Mouse (Mus musculus) thymus, postnatal 25 days (tissue): ENCODE measurements around the gene Foxf2.
A peak's percentile ranks its signal among the peaks of the same experiment; 100 is the strongest.

Source experiments
- DNase-seq: peaks from one replicate; pipeline ENCODE4 v3.0.0; 2022

The Foxf2 gene

GRCm38 (mm10) chr13:31626183-31626801, 676 bp downstream of the Foxf2 start:
- no peak for DNase-seq

DNA sequence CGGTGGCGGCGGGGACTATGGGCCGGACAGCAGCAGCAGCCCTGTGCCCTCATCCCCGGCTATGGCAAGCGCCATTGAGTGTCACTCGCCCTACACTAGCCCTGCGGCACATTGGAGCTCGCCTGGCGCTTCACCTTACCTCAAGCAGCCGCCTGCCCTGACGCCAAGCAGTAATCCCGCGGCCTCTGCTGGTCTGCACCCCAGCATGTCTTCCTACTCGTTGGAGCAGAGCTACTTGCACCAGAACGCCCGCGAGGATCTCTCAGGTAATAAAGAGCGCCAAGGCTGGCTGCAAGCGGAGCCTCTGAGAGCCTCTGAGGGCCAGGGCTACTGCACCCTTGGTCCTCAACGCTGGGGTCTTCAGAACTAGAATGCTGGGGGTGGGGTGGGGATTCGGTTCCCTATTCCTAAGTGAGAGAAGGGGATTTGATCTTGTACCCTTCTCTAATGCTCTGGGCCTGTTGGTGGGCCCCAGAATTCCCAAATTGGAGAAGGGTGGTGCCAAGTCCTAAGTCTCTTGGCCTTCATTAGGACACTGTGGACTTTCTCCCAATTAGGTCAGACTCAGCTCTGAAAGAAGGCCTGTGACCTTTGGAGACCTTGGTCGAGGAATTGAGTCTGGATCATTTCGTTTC, 1.5 kb downstream of the Foxf2 start:
- DNase-seq, result no peak

DNA sequence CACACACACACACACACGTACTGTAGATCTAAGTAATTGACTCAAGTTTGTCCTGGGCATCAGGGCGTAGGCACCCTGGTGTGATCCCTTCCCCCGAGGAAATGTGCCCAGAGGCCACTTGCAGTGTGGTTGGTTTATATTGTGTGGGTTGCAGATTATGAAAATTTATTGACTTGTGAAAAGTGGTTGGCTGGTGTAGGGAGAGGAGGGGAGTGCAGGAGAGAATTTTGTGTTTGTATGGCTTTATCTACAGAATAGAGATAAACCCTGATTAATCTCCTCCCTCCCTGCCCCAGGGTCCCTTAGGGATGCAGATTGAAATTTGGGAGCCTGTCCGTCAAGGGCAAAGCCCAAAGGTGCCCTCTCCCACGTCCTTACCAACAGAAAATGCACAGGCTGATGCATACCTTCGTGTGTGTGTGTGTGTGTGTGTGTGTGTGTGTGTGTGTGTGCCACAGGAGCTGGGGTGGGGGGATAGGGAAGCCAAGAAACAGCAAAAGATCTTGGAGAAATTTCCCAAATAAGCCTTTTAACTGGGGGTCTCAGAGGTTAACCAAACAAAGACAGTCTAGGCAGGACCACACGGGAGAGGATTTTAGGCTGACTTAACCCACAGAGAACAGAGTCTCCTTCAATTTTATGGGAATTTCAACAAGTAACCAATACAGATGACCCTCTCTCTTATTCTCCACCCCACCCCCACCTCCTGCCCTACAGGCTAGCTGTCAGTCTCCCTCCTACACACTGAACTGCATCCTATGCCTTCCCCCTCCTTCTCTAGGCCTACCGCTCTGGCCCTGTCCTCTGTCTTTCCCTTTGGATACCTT, 2.5 kb downstream of the Foxf2 start:
- no peak for DNase-seq

GRCm38 (mm10) chr13:31628691-31629180, 3.1 kb downstream of the Foxf2 start:
- no peak for DNase-seq

GRCm38 (mm10) chr13:31629321-31629851, 3.8 kb downstream of the Foxf2 start:
- no peak for DNase-seq

DNA sequence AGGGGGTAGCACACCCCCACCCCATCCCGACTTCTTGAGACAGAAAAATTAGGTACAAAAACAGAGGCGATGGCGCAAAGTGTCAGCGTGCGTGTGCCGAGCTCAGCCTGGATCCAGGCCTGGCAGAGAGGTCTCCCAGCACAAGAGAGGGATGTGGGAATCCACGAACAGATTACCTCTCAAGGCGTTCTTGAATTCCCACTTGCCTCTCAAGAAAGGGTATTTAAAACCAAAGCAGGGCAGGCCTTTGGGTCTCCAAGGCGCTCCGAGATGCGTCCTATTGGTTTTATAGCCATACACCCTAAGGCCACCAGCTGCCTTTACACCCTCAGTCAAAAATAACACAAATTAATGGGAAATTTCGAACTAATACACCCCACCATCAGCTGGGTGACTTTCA, 4.4 kb downstream of the Foxf2 start:
- no peak for DNase-seq

- no peak for DNase-seq
Observed at GRCm38 (mm10) chr13:31630551-31630950, 4.9 kb downstream of the Foxf2 start.

DNA sequence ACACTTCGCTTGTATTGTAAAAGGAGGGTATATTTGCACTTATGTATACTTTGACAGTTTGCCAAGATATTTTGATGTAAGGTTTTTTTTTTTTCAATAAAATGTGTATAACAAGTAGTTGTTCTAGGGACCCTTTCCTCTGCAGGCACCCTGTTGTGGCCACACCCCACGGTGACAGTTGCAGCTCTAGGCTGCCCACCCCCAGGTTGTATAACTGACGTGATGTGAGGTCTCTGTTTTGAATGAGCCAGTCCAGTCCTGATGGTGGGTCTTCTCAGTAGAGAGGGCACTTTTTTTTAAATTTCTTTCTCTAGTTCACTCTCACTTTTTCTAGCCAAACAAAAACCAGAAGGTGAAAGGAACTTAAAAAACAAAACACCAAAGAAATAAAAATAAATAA, 5.7 kb downstream of the Foxf2 start:
- no peak for DNase-seq

DNA sequence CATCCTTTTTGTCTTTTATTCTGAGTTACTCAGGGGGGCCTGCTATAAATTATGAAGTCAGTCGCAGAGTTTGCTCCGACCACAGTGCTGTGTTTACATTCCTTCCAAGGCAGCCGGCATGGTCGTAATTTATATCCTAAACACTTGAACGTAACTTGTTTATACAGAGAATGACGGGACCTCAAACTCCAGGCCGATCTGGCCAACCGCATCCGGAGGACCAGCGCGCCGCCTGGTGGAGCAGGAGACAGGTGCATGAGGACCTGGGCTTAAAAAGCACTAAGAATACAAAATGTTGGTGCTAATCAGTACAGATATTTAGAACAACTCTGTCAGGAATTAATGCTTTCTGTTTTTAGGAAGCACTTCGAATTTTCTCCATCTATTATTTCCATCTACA, 6.8 kb downstream of the Foxf2 start:
- DNase-seq, result peak; percentile 58

DNA sequence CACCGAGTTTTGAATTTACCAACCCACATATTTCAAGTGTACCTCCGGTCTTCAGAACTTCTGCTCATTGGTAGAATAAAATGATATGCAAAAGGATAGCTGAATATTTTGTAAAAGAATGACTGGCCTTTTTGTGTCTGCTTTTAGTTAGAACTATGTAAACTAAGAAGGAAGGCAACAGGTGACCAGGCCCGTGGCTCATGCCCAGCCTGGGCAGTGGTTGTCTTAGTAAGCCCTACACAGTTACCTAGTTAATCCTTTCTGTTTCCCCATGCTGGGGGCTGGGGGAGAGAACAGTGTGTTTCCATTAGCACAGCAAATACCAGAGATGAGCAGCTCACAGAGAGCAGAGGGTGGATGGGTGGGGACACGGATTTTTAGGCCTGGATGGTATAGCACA, 7.6 kb downstream of the Foxf2 start:
- no peak for DNase-seq

DNA sequence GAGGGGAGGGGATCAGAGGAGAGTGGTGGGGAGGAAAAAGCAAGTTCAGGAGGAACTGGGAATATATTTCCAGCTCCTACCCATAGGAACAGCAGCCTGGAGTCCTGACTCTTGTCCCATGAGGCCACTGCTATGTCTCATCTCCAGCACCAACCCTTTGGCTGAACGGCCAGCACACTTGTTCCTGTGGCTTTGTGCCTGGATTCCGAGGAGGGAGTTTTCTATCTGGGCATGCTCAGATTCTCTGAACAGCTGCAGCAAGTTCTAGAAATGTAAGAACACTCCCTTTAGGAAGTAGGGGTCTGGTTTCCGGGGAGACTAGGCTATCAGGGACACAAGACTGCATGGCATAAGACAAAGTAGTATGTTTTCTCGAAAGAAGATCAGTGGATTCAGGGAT, 9.9 kb downstream of the Foxf2 start:
- no peak for DNase-seq

- no peak for DNase-seq
Observed at GRCm38 (mm10) chr13:31641517-31641916, 15.9 kb downstream of the Foxf2 start.

GRCm38 (mm10) chr13:31652131-31652745, 26.6 kb downstream of the Foxf2 start:
- DNase-seq, result no peak

DNA sequence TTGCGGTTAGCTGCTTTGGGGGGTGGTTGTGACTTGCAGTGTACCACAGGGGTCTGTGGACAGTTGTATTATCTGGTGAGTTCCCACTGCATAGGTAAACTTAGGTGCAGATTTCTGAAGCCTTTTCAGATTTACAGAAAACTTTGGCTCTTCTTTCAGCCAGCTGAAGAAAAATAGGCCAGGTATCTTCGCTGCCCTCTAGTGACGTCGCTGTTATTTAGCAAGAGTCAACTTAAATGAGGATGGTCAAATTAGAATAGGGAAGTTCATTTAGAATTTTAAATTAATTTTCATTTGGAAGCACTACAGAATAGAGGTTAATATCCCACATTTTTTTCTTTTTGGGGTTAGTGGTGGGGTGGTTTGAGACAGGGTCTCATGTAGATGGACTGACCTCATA, 30.6 kb downstream of the Foxf2 start:
- DNase-seq, result no peak

DNA sequence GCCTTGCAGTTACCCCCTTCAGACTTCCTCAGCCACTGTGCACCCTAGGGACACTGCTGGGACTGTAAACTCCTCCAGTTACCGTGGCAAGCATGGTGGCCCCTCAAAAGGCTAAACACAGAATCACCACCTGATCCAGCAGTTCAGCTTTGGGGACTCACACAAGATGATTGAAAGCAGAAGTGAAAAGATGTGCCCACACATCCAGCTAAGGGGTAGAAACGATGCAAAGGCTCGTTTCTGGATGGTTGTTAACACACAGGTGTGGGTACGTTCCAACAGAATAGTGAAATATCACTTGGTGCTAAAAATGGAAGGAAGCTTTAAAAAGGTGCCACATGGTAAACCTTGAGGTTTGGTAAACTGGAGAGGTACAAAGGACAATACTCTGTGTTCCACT, 32.6 kb downstream of the Foxf2 start:
- no peak for DNase-seq

- DNase-seq, result peak; percentile 22
Observed at GRCm38 (mm10) chr13:31658963-31659362, 33.3 kb downstream of the Foxf2 start.

GRCm38 (mm10) chr13:31661211-31661610, 35.6 kb downstream of the Foxf2 start:
- DNase-seq, result no peak

- no peak for DNase-seq
Observed at GRCm38 (mm10) chr13:31665376-31665775, 39.8 kb downstream of the Foxf2 start.

DNA sequence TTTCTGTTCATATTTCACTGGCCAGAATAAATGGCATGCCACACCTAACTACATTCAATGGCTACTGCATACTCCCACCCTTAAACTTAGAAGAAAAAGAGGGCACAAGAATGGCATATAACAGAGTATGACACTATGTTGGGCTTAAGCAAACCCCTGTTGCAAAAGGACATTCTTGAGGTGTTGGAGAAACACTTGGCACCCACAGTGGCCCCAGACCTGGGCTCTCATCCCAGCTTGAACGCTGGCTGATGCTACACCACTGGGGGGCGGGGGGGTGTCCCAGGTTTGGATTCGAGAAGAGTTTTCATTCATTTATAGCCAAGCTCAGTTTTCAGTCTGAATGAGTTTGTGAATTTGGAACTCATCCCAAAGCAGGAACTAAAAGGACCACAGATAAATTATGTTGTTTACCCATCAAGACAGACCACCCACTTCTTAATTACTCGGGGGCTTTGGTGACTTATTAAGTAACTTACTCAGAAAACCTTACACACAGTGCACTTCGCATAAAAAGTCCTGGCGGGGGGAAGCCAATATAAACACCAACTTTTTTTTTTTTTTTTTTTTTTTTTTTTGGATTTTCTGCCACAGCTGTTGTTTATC, 42.4 kb downstream of the Foxf2 start:
- no peak for DNase-seq

GRCm38 (mm10) chr13:31672093-31672492, 46.5 kb downstream of the Foxf2 start:
- DNase-seq, result no peak
